Mouse (Mus musculus) retina, embryonic 14.5 days (tissue): ENCODE results near the gene Arr3.

ENCODE experiments used
- DNase-seq: peaks from one replicate; pipeline ENCODE4 v3.0.0-alpha.2; 2015; ENCODE audit warnings: low spot score

Gene Arr3

DNA sequence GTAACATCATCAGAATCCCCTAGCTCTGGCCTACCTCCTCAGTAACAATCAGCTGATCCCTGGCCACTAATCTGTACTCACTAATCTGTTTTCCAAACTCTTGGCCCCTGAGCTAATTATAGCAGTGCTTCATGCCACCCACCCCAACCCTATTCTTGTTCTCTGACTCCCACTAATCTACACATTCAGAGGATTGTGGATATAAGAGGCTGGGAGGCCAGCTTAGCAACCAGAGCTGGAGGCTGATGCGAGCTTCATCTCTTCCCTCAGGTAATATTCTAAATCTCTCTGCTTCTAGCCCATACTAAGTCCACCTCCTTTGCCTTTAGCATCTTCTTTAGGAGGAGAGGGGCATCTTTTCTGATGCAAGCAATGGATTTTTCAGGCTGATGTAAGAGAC is at the start of gene Arr3:
Gene Arr3 (plus strand): TSS at position 184 of the 400 bp plus-strand sequence.
- DNase-seq: peak; percentile 2

- no peak for DNase-seq
Observed at GRCm38 (mm10) chrX:100556026-100556425, 49.3 kb upstream of the Arr3 start.

GRCm38 (mm10) chrX:100565696-100566095 is 39.6 kb upstream of the Arr3 start:
- no peak for DNase-seq

DNA sequence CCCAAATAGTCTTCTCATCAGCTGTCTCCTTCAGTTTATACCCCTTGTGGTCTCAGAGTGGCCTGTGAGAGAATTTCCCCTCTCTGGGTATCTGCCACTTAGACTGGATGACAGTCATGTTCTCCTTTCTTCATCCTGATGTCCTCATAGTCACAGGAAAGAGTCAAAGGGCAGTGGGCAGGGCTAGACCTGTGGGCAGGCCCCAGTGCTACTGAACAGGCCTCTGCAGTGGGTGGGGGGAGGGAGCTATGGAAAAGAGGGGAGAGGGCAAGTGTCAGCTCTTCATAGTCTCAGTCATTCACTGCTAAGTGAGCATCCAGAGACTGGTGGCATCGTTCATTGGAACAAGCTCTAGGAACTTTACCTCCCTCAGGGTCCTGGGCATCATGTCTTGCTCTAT is 33.3 kb upstream of the Arr3 start, which contains the start of gene Awat1:
Gene Awat1 (plus strand): TSS at position 301 of the 400 bp plus-strand sequence.
- no peak for DNase-seq

DNA sequence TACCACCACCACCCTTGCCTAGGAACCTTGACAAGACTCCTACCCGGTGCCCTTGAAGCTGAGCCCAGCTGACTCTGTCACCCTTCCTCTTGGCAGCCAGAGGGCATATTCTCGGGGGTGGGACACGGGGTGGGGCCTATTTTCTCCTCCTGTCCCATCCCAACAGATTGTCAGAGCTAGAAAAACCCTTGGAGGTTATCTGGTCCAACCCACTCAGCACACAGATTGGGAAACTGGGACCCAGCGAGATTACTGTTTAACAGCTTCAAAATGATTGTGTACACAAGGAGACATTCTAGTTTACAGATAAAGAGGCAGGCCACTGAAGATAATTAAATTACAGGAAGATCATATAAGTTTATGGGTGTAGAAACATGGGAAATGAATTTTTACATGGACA is 10.5 kb upstream of the Arr3 start, which contains the start of gene P2ry4:
Gene P2ry4 (minus strand): TSS at position 79 of the 400 bp plus-strand sequence.
- DNase-seq: no peak

GRCm38 (mm10) chrX:100597439-100597838 is 7.9 kb upstream of the Arr3 start:
- DNase-seq: peak; percentile 64

DNA sequence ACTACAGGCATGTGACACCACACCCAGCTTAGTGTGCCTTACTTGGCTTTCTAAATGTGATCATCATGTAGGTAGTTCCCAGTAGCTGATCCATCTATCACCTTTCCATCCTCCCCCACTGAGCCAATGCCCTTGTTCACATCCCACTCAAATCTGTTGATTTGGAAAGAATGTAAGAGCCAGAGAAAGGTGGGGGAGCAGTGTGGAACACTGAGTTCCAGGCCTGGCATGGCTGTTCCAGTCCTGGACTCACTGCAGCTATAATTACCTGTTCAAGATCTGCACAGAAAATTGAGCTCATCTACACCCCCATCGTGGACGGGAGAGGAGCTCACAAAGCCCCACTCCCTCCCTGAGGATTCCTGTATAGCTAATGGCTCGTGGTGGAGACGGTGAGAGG is 5.5 kb upstream of the Arr3 start:
- no peak for DNase-seq

DNA sequence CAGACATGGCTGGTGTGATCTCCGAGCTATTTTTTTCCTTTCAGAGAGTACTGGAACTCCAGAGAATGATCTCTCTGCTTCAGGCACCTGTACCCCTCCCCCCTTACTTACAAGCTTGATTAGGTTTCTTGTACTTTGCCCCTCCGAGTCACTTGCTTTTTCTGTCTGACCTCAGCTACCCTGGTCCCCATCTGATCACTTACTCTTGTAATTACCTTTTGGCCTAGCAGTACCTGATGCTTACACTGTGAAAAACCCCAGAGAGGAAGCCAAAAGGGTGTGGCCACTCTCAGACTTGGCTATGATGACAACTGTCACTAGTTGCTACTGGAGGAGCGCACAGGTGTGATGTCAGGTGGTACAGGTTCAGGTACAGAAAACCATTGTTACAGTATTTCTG is 13.2 kb downstream of the Arr3 start:
- DNase-seq: no peak

GRCm38 (mm10) chrX:100621366-100621765 is 16.1 kb downstream of the Arr3 start:
- DNase-seq: no peak

DNA sequence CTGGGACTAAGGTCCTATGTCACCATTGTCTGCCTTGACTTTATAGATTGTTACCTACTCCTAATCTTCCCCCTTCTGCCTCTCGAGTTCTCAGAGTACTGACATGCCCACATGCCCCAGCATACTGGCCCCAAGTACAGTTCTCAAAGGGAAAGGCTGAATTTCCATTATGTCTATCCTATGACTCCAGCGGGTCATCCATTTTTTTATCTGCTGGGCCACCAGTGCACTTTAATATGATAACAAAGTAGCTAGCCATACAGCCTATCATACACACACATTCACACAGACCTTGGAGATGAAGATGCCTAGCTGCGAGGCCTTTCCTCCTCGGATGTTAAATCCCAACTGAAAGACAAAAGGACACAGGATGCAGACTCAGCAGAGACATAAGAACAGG is 18.9 kb downstream of the Arr3 start:
- DNase-seq: no peak

GRCm38 (mm10) chrX:100625146-100625545 is 19.8 kb downstream of the Arr3 start:
- DNase-seq: no peak

DNA sequence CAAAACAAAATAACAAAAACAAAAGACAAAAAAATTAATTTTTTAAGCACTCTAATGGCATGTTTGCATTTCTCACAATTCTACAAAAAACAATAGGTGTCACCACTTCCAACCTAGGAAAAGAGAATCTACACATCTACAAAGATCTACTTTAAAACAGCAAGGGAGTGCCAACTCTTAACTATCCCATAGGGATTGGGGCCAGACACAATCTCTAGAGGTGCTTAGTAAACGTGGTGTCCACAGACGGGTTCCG is 20.2 kb downstream of the Arr3 start, which contains the start of gene Kif4:
Gene Kif4 (plus strand): TSS at position 192 of the 256 bp plus-strand sequence.
- no peak for DNase-seq

- peak; percentile 91 for DNase-seq
Observed at GRCm38 (mm10) chrX:100625802-100626793, 20.8 kb downstream of the Arr3 start, which contains the start of gene Pdzd11. Pdzd11 (minus strand) TSS chrX:100626568.

GRCm38 (mm10) chrX:100629076-100629475 is 23.8 kb downstream of the Arr3 start:
- DNase-seq: no peak

GRCm38 (mm10) chrX:100638477-100638876 is 33.2 kb downstream of the Arr3 start:
- no peak for DNase-seq

GRCm38 (mm10) chrX:100652848-100653247 is 47.6 kb downstream of the Arr3 start:
- no peak for DNase-seq

DNA sequence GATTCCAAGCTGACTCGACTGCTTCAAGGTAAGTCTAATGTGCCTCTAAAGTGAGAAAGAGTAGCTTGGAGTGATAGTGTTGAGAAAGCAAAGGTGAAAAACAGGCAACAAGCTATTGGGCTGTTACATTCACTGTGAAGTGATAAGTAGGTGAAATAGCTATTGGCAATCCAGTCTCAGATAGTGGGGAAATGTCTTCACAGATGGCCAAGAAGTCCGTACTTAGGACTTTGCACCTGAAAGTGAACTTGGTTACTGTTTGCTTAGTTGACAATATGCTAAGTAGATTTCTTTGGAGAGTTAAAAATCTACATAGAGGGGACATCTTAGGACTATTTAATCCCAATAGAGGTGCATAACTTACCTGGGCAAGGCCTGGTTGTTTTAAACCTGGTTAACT is 59.5 kb downstream of the Arr3 start:
- DNase-seq: no peak
